Mouse (Mus musculus): Measurements from ENCODE around the gene Rps15a.

Rps15a gene

DNA sequence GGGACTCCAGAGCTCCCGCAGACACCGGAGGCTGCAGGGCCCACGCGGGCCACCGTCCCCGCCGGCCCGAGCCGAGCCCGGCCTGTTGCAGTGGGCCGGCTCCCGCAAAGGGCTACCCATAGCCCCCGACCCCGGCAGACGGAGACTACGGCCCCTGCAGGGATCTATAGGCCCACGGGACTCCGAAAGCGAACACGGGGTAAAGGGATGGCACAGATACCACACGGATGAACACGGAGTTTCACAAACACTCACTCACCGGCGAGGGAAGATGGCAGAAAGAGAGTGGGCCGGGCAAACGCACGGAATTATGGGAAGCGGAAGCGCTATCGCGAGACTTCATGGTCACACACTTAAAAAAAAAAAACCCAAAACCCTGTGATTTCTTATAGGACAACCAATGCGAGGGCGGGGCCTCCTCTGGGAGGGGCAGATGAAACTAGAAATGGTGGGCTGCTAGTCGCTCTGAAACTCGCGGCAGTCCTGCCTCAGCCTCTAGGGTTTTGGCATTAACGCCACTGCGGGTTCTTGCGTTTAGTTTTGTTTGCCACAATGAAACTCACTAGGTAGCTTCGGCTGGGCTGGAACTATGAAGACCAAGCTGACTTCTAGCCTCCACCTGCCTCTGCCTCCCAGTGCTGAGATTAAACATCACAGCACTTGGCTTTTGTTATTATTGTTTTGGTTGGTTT, at the start of gene Rps15a:
Rps15a (minus strand) TSS at position 312 of the 692 bp plus-strand sequence.
- DNase-seq = peak; percentile 94

DNA sequence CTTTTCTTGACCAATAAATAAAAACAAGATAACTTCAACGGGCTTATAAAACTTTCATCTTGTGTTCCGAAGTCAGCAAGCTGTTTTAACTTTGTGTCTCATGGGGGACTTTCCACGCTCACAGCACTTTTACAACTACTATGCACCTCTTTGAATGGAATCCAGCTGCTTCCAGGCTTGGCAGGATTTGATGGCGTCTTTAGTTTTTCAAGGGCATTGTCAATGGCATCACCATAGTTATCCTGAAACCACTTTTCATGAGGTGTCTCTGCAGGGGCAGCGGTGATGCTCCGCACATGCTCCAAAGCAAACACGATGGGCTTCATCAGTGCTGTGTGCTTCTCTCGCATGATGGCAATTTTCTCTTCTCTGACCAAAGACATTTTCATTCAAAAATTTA, 47.0 kb upstream of the Rps15a start:
- no peak for DNase-seq

GRCm38 (mm10) chr7:118160121-118160520, 44.1 kb upstream of the Rps15a start:
- peak; percentile 42 for DNase-seq

GRCm38 (mm10) chr7:118156461-118156860, 40.5 kb upstream of the Rps15a start:
- no peak for DNase-seq

DNA sequence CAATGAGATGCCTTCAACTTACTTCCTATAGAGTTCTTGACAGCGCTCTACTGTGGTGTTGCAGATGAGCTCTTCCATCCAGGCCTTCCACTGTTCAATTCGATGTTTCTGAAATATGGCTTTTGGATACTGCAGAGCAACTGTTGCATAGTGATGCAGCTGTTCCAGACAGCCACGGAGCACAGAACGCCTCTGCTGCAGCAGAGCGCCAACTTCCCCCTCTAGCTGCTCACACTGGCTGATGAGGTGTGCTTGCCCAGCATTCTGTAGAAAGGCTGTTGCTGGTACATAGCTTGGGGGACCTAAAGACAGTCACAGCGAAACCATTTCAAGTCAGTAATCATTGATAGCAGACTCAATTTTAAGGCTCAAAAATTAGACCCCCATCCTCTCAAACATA, 38.2 kb upstream of the Rps15a start:
- DNase-seq = peak; percentile 43

GRCm38 (mm10) chr7:118143602-118144001, 27.6 kb upstream of the Rps15a start:
- DNase-seq = no peak

- DNase-seq = no peak
These were observed 27.1 kb upstream of the Rps15a start for GRCm38 (mm10) chr7:118143123-118143522.

DNA sequence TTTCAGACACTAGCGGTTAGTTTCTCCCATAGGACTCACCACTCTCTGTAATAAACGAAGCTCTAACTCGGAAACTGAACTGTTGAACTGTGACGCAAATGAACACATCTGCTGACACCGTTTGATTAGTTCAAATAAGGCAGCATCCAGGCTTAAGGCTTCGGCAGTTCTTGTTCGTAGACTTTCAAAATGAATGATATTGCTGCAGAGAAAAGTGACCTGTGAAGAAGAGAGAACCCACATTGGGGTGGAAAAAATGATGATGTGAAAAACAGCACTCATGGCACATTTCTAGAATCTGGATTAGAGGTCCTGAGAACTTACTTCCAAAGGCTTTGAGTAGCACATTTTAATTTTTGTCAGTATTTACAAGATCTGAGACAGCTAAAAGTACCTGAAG, 25.3 kb upstream of the Rps15a start:
- DNase-seq = no peak

DNA sequence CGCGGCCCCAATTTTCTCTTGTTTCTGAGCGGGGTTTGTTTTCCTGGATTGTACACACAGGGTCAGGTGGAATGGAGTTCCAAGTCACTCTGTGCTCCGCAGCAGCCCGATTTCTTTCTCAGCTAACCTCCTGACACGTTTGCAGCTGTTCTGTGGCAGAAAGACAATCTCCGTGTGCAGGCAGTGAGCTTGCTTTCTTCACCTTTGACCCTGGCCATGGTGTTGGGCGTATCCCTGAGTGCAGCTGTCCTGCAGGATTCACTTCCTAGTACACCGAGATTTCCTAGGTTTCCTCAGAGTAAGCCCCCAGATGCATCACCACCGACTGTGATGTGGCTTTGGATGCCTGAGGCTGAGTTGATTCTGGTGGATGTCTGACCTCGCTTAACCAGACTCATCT, 19.1 kb upstream of the Rps15a start:
- DNase-seq = no peak

DNA sequence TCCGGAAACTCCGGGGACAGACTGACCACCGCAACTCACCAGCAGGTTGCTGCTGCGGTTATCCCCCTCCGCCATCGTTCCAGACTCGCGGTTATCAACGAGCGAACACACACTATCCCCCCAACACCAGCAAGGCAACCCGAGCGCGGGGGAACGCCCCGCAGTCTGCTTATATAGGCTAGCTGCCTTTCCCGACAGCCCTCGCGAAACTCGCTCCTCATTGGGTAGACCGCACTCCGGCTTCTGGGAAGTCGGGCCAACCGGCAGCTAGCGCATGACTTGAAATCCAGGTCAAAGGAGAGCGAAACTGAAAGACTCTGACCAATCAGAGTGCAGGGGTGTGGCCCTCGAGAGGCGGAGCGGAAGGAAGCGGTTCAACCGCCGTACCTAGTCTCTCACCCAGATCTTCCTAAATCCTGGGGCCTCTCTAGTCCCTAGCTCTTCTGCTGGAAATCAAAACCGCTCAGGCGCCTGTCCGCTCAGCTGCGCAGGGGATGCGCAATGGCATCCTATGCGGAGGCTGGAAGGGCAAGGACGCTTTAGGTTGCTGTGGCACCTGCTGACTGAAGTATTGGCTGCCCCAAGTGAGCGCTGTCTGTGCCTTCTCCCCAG, 13.5 kb upstream of the Rps15a start, which contains the start of gene Arl6ip1:
Arl6ip1 (minus strand) TSS at position 233 of the 612 bp plus-strand sequence.
- peak; percentile 98 for DNase-seq

DNA sequence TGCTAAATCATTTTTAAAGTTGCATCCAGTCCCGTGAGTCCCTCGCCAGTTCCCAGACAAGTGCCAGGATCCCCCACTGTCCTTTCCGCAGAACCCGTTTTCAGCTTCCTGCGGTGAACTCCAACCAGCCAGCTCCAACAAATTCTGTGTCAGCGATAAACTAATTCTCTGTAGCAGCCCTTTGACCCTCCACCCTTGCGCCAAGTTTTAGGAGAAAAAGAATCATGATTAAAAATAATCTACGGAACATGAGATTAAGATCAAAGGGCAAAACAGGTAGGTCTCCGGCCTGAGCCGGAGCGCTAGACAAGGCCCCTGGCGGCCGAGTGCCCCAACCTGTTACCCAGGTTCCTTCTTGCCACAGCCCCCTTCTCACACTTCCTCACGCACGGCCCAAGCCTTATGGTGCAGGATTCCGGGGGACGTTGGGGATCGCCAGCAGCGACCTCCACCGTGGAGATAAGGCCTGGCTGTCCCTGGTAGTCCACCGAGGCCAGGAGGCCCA, 13.0 kb upstream of the Rps15a start:
- DNase-seq = no peak

DNA sequence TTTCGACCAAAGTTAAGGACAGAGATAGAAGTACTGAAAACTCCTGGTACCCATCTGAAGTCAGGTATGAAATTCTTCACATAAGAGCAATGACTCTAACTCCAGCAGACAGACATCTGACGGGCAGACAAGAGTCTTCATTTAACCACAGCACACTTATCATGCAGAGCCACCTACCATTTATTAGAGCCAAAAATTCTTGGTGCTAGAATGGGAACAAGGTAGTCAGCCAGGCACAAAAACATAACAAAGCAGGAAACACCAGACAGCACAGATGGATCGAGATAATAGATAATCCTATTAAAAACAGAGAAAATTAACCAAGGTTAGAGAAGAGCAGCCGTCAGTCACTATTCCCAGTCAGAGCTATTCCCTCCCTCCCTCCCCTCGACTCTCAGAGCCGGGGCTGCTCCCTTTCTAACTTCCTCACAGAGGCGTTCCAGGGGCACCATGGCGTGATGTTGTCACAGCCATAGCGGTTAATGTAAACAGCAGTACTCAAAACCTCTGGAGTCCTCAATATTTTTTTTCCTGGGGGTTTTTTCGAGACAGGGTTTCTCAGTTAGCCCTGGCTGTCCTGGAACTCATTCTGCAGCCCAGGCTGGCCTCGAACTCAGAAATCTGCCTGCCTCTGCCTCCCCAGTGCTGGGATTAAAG, 10.4 kb upstream of the Rps15a start:
- no peak for DNase-seq

DNA sequence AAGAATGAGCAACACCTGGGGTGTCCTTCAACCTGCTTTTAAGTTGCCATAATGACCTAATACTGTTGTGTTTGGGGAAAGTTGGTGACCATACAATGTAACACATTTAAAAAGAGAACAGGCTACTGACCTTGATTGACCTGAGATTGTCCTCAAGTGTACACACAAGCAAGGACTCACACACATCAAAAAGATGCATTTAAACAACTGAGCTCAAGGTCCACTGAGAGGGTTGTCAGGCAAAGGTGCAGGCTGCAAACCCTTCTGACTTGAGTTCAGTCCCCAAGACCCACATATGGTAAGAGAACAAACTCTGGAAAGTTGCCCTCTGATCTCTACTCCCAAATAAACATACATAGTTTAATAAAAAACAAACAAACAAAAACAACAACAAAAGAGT, 9.7 kb upstream of the Rps15a start:
- no peak for DNase-seq

- DNase-seq = no peak
These were observed 7.8 kb upstream of the Rps15a start for GRCm38 (mm10) chr7:118123512-118124411.

DNA sequence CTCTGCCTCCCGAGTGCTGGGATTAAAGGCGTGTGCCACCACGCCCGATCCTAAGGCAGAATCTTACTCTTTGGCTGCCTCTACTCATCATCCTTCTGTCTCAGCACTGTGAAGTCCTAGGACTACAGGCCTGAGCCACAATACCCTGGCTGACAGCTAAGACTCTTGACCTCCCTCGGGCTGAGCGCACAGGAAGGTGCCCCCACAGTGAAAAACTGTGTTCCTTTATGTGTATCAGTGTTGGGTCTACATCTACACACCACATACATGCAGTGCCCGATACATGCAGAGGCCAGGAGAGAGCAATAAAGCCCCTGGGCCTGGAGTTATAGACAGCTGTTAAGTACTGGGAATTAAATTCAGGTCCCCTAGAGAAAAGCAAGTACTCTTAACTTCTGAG, 6.2 kb upstream of the Rps15a start:
- DNase-seq = no peak

DNA sequence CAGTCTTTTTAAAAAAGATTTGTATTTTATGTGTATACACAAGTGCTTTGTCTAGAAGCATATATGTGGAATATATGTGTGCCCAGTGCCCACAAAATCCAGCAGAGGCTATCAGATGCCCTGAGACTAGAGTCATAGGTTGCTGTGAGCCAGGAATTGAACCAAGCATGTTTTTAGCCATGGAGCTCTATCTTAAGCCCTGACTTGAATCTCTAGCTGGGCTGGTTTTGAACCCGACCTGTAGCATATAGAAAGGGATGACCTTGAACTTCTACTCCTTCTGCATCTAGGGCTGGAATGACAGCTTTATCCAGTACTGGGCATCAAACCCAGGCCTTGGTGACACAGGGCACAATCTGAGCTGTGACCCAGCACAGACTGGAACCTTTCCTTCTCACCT, 4.7 kb upstream of the Rps15a start:
- DNase-seq = no peak

DNA sequence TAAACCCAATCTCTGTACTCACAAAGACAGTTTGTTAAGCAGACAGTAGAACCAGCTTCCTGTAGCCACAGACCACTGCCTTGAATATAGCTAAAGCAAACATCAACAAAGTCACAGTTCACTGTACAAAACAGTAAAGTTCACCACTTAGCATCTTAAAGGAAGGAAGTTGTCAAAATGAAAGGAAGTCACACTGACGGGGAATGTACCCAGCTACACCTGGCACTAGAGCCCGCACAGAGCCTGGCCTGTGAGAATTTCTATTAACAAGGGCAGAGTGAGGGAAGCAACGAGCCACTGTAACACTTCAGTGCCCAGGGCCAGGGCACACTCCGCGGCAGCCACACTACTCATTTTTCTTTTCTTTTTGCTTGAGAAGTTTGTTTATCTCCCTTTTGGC, 4.0 kb upstream of the Rps15a start:
- DNase-seq = no peak

DNA sequence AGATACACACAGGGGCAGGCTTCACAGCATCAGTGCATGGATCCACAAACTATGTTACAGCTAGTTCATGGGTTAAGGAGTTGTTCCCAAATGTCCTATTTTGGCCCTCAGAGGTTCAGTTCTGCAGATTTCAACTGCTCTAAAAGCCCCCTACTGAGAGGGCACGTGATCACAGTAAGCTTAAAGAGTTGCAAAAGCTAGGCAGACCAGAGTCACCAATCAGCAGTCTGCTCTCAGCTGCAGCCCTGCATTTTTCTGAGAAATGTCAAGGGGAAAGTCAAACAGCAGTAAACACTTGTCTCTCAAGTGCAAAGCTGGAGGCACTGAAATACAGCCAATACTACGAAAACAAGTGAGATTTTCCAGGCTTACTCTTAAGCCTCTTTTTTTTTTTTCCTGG, 3.2 kb upstream of the Rps15a start:
- no peak for DNase-seq

DNA sequence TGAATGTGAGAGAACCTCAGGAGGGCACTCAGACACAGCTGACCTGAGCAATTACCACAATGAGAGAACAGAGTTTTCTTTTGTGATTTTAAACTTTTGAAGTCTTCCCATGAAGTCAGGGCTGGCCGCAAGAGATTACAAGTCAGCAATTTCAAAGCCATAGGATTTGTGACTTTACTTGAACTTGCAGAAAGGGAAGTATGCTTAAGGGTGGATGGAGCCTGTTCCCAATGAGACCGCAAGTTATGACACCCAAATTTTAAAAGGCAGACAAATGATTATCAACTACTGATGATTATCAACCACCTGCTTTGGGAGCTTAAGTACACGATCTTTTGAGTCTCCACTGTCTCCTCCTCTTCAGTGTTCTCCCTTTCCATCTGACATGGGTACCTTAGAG, 2.4 kb upstream of the Rps15a start:
- no peak for DNase-seq

GRCm38 (mm10) chr7:118117539-118118210, 1.7 kb upstream of the Rps15a start:
- no peak for DNase-seq

DNA sequence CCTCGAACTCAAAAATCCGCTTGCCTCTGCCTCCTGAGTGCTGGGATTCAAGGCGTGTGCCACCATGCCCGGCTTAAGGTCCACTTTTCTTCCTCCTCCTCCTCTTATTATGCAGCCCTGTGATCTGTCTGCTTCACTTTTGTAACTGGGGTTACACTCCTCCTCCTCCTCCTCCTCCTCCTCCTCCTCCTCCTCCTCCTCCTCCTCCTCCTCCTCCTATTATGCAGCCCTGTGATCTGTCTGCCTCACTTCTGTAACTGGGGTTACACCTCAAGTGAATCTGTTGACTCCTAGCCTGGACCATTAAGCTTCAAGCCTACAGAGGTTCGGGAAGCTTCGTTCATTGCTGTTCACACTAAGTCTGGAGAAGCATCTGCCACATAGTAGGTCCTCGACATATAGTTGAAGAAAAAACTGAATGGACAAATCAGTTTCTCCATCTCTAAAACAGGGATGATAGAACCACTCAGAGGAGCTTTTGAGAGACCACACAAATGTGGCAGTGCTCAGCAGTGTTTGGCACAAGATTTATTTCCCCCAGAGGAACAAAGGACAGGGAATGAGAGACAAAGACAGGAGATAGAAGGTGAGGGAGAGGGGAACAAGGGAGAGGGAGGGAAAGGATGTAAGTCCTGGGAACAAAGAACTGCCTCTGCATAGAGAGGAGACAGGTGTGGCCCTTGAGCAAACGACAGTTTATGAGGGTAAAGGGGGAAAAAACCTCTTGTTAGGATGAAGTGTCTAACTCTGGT, 975 bp upstream of the Rps15a start:
- DNase-seq = no peak

DNA sequence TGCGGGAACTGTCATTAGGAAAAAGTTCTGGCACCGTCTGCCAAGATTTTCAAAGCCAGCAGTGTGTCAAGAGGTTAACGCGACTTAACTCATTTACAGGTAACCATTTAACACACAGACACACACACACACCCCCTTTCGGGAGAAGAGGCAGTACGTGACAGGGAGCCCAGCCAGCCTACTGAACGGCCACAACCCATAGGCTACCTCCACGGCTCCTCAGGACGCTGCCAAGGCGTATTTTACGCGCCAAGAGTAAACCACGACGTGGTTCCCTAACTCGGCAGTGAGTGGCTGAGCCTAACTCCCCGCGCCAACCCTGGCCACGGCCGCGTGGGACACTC, 483 bp downstream of the Rps15a start:
- no peak for DNase-seq

Data from layer of hippocampus, adult 9-11 months (tissue).